Mouse (Mus musculus): ENCODE results near the gene Nrxn2.

DNA sequence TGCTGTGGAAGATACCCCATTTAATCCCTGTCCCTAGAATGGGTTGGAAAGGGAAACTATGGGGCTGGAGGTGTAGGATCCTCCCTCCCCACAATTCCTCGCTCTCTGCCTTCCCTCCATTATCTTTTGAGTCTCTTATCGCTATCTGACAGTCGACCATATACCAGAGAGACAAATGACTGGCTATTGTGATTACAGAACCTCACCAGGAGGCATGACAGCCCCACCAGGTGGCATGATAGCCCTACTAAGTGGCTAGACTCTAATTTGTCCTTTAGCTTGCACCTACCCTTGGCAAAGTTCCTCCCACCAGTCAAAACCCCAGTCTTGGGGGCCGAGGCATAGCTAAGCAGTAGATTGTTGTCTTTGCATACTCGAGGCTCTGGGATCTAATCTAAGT lies 30.2 kb downstream of the Nrxn2 start:
- TF ChIP-seq CTCF (IDR thresholded peaks at IDR 0.05; ENCODE audit: control insufficient read depth, insufficient read depth, insufficient read length) = no peak
- no peak for TF ChIP-seq USF1 (IDR thresholded peaks at IDR 0.05; ENCODE audit: low read depth)
